Mouse (Mus musculus) kidney, embryonic 14.5 days (tissue): ENCODE measurements around the gene Sp3. TPM values are rescaled to one million over a fixed set of nuclear protein-coding genes. Genes with fewer than 3 reads are reported as not detected.
"Not testable (repeated sequence)": the region's sequence is repeated elsewhere in the genome, so short reads cannot be mapped to it uniquely, and the experiment has no call there.

Source experiments
- ATAC-seq: fragments of 200-750 bp; cut with Nextera tagmentation; 2 replicates; pipeline ENCODE4 v1.8.0; 2017; ENCODE audit warnings: moderate number of reproducible peaks, mild to moderate bottlenecking, moderate TSS enrichment, moderate library complexity; ENCODE audit not compliant: low FRiP score, low TSS enrichment
- H3K27ac ChIP-seq: fragments of 300-500 bp; sonication (generic); 2 replicates; pipeline ENCODE4 v1.5.1; 2014; ENCODE audit warnings: low read depth, mild to moderate bottlenecking, low read length, moderate library complexity, mixed read lengths
- H3K27me3 ChIP-seq: fragments of 300-500 bp; sonication (generic); 2 replicates; pipeline ENCODE4 v1.6.1; 2014; ENCODE audit warnings: mild to moderate bottlenecking, low read length; ENCODE audit not compliant: control insufficient read depth, insufficient read depth
- H3K36me3 ChIP-seq: fragments of 300-500 bp; sonication (generic); 2 replicates; pipeline ENCODE4 v1.6.1; 2014; ENCODE audit warnings: low read length, mixed read lengths; ENCODE audit not compliant: control insufficient read depth, insufficient read depth
- H3K4me1 ChIP-seq: fragments of 300-500 bp; sonication (generic); 2 replicates; pipeline ENCODE4 v1.6.1; 2014; ENCODE audit warnings: low read length, mixed read lengths; ENCODE audit not compliant: control insufficient read depth, insufficient read depth
- H3K4me2 ChIP-seq: fragments of 300-500 bp; sonication (generic); replicated peaks from 2 replicates; pipeline ENCODE4 v1.6.1; 2014; ENCODE audit warnings: low read depth, mild to moderate bottlenecking, low read length
- H3K4me3 ChIP-seq: fragments of 300-500 bp; sonication (generic); 2 replicates; pipeline ENCODE4 v1.5.1; 2014; ENCODE audit warnings: mild to moderate bottlenecking, low read length
- H3K9ac ChIP-seq: fragments of 300-500 bp; sonication (generic); 2 replicates; pipeline ENCODE4 v1.6.1; 2014; ENCODE audit warnings: low read depth, mild to moderate bottlenecking, low read length, moderate library complexity
- H3K9me3 ChIP-seq: fragments of 300-500 bp; sonication (generic); 2 replicates; pipeline ENCODE4 v1.6.1; 2016; ENCODE audit warnings: low read length; ENCODE audit not compliant: control insufficient read depth
- WGBS: fragments of 180-500 bp; shearing (Covaris S2); extraction: QIAGEN DNeasy Blood & Tissue Kit; methylation state at CpG from one replicate; pipeline ENCODE4 v1.1.7; 2014; 5-methylcytosine and 5-hydroxymethylcytosine counted together
- polyA plus RNA-seq: library from polyadenylated mRNA; unstranded; fragments of >200 nt; fragmentation: Nextera tagmentation; extraction: Ambion mirVana; gene quantifications from 2 replicates; pipeline ENCODE4 v1.2.1, GENCODE M21; 2014

The Sp3 gene
- polyA plus RNA-seq, 1 experiment from 2014 or later = 76.0 TPM

DNA sequence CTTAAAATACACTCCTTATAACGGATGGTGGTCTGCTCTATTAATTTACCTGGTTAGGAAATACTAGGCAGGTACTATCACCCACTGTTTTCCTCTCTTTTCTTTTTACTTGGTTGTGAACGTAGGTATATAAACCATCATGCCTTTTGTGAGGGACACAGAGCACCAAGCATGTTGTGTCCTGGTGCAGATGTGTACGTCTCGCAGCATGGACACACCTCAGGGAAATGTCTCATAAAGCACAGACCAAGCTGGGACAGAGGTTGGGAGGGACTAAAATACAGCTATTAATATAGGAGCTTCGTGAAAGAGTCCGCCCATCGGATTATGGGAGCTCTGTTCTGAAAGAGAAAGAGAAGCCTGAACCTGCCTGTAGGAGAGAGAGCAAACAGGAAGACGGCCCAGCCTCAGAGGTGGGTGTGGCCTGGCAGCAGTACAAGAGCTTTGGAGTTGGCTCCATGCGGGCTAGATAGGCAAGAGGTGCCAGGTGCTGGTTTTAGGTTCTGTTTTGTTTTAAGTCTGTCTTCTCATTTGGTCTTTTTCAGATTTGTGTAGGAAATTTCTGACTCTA is 16.6 kb upstream of the Sp3 start:
- Histone ChIP-seq H3K27me3 (no peaks in the 10 kb centered on the region), H3K9ac (no peak overlapping the region), H3K9me3 (no peaks in the 10 kb centered on the region), H3K4me3 (no peak overlapping the region), H3K27ac (no peak overlapping the region), H3K36me3 (no peaks in the 10 kb centered on the region), H3K4me2 (no peak overlapping the region), H3K4me1 (peaks cover 4% of the 10 kb centered on the region; the same call in 1 of the 2 replicates)
- 71% methylated on average over 9 of the region's 9 CpGs for WGBS
- ATAC-seq = no peak

DNA sequence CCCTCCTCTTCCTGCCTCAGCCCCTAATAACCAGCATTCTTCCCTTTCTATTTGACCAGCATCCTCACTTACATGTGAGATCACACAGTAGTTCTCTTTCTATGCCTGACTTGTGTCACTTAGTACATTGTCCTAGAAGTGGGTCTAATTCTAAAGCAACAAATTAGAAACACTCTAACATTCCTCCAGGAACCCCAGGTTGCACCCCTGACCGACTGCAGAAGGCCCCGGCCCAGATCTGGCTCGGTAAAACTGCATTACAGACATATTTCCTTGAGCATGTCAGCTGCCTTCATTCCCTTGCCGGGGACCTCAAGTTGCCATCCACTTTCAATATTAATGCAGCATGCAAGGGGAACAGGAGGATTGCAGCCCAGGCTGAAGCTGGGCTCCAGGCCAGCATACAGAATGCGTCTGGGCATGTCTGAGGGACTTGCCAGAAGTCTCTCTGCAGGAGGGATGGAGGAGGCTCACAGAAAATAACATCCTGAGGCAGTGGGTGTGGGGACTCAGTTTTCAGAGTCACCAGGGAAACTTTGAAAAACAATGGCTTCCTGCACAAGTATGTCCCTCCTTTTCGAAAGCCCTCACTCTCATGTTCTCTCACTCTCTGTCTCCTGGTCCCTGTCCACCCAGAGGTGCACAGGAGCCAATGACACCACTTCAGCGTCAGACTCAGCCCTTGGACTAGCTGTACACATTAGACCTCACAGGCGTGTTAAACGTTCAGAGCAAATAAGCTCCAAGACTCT is 15.3 kb upstream of the Sp3 start:
- Histone ChIP-seq H3K27me3 (no peaks in the 10 kb centered on the region), H3K9ac (no peak overlapping the region), H3K27ac (peak overlapping the region; percentile 26; the same call in 1 of the 2 replicates), H3K36me3 (no peaks in the 10 kb centered on the region), H3K4me1 (peaks cover 4% of the 10 kb centered on the region; the same call in 1 of the 2 replicates), H3K9me3 (no peaks in the 10 kb centered on the region), H3K4me3 (no peak overlapping the region), H3K4me2 (no peak overlapping the region)
- ATAC-seq = no peak
- WGBS = 52% methylated on average over 9 of the region's 9 CpGs

DNA sequence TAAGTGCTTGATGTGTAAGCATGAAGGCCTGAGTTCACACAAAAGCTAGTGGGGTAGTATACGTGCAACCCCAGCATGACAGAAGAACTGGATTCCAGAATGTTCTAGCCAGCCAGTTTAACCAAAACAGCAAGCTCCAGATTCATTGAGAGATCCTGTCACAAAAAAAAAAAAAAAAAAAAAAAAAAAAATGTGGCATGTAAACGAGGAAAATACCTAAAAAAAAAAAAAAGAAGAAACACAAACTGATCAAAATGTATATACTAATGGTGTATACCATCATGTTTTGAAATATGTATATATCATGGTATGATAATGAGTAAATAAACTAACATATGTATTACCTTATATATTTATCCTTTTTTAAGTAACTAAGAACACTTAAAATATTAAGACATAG is 13.9 kb upstream of the Sp3 start:
- H3K9me3 ChIP-seq = peaks cover 4% of the 10 kb centered on the region
- H3K27me3 ChIP-seq = no peaks in the 10 kb centered on the region
- no peak overlapping the region for H3K9ac ChIP-seq
- 77% methylated on average over 2 of the region's 2 CpGs for WGBS
- H3K4me3 ChIP-seq = no peak overlapping the region
- peaks cover 4% of the 10 kb centered on the region; the same call in 1 of the 2 replicates for H3K4me1 ChIP-seq
- H3K27ac ChIP-seq = no peak overlapping the region
- H3K36me3 ChIP-seq = no peaks in the 10 kb centered on the region
- ATAC-seq = no peak
- no peak overlapping the region for H3K4me2 ChIP-seq

DNA sequence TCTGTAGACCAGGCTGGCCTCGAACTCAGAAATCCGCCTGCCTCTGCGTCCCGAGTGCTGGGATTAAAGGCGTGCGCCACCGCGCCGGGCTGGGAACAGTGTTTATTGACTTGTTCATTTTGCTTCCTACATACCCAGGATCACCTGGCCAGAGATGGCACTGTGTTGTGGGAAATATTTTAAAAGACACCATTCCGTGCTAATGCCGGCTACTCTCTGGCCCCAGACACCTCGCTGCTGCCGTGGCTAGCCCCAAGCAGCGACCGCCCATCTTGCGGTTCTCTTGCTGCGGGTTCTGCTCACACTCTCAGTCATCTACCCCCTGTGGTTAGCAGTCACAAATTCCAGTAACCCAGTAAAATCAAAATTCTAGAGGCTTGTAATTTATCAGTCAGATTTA is 12.3 kb upstream of the Sp3 start:
- Histone ChIP-seq H3K27me3 (no peaks in the 10 kb centered on the region), H3K9me3 (peaks cover 7% of the 10 kb centered on the region), H3K4me2 (no peak overlapping the region), H3K9ac (no peak overlapping the region), H3K27ac (no peak overlapping the region), H3K4me1 (peaks cover 4% of the 10 kb centered on the region; the same call in 1 of the 2 replicates), H3K36me3 (no peaks in the 10 kb centered on the region), H3K4me3 (no peak overlapping the region)
- ATAC-seq = no peak
- WGBS = 96% methylated on average over 17 of the region's 17 CpGs

DNA sequence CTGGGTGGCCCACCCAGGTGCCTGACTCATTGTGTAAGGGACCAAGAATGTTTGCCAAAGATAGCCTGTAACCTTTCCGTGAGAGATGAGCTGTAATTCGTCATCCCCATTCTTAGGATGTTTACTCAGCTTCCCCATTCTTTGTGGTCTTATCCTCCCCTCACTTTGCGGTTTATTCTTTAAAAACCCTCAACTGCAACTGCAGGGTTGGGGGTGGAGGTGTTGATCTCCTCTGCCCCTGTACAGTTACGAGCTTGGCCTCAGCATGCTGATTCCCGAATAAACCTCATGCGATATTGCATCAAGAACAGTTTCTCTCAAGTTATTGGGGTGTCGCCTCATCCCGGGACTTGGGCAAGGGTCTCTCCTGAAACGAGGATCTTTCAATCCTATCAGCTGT is 8.7 kb upstream of the Sp3 start:
- H3K9me3 ChIP-seq, H3K9ac ChIP-seq, H3K4me2 ChIP-seq, H3K36me3 ChIP-seq, H3K27me3 ChIP-seq, ATAC-seq, H3K4me1 ChIP-seq, H3K27ac ChIP-seq, H3K4me3 ChIP-seq: not testable (repeated sequence)
- WGBS = 91% methylated on average over 9 of the region's 9 CpGs

DNA sequence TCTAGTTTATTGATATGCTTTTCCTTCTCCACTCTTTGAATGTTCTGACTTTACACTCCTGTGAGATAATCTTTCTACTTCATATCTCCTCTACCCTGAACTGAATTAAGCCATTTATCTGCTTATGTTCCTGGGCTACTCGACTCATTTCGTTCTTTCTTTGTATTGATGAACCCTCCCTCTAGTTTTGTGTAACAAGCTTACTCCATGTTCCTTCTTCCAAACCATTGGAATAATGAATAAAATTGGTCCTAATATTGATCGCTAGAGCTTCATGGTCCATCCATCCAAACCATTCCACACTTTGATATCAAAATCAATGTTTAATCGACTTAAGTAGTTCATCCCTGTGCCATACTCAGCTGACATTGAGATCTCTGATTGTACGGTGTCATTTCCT is 6.4 kb upstream of the Sp3 start, which contains the start of gene Gm11084:
Gene Gm11084, minus strand, starts transcription at position 101 of the 400 bp plus-strand sequence.
- no peak within 1 kb of the TSS for H3K4me3 ChIP-seq
- no peak within 1 kb of the TSS for H3K9ac ChIP-seq
- no peaks in the 10 kb centered on the region for H3K27me3 ChIP-seq
- no peaks in the 10 kb centered on the region for H3K36me3 ChIP-seq
- H3K9me3 ChIP-seq = peaks cover 8% of the 10 kb centered on the region
- H3K27ac ChIP-seq = no peak within 1 kb of the TSS
- no peak within 1 kb of the TSS for H3K4me2 ChIP-seq
- ATAC-seq = no peak
- H3K4me1 ChIP-seq = no peaks in the 10 kb centered on the region
- WGBS = 93% methylated on average over 5 of the region's 5 CpGs

DNA sequence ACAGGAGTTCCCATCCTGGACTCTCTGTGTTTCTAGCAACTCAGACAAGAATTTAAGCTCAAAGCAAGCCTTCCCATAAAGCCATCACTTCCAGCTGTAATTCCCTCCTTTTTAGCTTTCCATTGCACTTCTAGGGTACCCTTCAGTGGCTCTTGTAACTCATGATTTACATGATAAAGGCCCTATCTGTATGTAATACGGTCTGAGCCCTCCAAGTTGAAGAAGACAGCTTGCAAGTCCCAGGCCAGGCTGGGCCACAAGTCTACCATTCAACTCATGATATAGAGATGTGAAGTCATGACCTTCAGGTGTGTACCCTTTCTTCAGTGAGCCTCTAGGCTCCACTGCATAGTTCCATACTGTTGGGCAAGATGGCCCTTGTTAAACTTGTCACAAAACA is 5.3 kb upstream of the Sp3 start:
- Histone ChIP-seq H3K36me3 (no peaks in the 10 kb centered on the region), H3K27ac (no peak overlapping the region), H3K4me2 (no peak overlapping the region), H3K4me1 (no peaks in the 10 kb centered on the region), H3K9ac (no peak overlapping the region), H3K9me3 (peaks cover 8% of the 10 kb centered on the region), H3K4me3 (no peak overlapping the region), H3K27me3 (no peaks in the 10 kb centered on the region)
- no peak for ATAC-seq
- 51% methylated on average over 1 of the region's 1 CpGs for WGBS

DNA sequence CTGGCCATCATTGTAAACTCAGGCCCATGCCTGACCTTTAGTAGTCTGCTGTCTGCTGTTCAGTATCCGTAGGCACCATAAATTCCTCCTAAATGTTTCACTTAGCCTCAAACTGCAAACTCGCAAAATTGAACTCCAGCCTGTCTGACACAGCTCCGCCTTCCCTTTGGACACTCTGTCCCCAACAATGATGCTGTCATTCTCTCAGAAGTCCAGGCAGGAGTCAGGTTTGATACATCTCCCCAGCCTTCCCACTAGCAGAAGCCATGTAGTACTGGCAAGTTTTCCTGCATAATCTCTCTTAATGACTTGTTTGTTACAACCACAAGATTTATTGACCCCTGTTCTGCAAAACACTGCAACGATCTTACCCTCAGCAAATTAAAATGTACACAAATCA is 4.6 kb upstream of the Sp3 start:
- H3K4me1 ChIP-seq = no peaks in the 10 kb centered on the region
- H3K36me3 ChIP-seq = no peaks in the 10 kb centered on the region
- H3K27ac ChIP-seq = no peak overlapping the region
- 27% methylated on average over 4 of the region's 4 CpGs for WGBS
- no peak overlapping the region for H3K9ac ChIP-seq
- H3K27me3 ChIP-seq = no peaks in the 10 kb centered on the region
- no peak overlapping the region for H3K4me2 ChIP-seq
- H3K4me3 ChIP-seq = no peak overlapping the region
- no peak for ATAC-seq
- H3K9me3 ChIP-seq = peaks cover 8% of the 10 kb centered on the region

DNA sequence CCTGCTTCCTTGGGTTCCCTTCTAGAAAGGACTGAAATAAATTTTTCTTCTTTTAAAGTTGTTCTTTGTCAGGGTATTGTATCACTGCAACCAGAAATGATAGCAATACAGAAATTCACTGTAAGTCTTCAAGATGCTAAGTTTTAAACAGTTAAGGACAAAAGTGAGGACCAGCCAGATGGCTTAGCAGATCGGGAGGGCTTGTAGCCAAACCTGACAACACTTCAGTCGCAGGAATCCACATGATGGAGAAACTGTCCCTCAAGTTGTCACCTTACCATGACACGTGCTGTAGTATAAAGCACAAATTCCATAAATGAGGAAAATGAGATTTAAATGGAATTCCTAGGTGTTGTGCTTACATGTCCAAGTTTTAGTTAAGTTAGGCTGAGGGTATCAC is 3.0 kb upstream of the Sp3 start:
- Histone ChIP-seq H3K4me1 (no peaks in the 10 kb centered on the region), H3K4me2 (no peak overlapping the region), H3K9me3 (0 out of 2 replicates have a peak, but pooled peaks cover 2% of the 10 kb centered on the region), H3K4me3 (no peak overlapping the region), H3K27ac (no peak overlapping the region), H3K36me3 (no peaks in the 10 kb centered on the region), H3K9ac (no peak overlapping the region), H3K27me3 (no peaks in the 10 kb centered on the region)
- no peak for ATAC-seq
- 94% methylated on average over 3 of the region's 3 CpGs for WGBS
